Mouse (Mus musculus): ENCODE measurements at regions not wholly inside any gene's neighbourhood (a gene's known extent, or its start where the extent isn't known, plus 50 kb on each side); places are given as distances from the start of the nearest gene placed in this dataset.
"Not testable (repeated sequence)": the region's sequence is repeated elsewhere in the genome, so short reads cannot be mapped to it uniquely, and the experiment has no call there.

GRCm38 (mm10) chr13:42000966-42001365 is 50.9 kb upstream of the Hivep1 start:
- DNase-seq (ENCODE audit: low spot score in 2 of 2) = no peak

GRCm38 (mm10) chr13:41997883-41998282 is 53.9 kb upstream of the Hivep1 start:
- no peak for DNase-seq (ENCODE audit: low spot score in 2 of 2)

GRCm38 (mm10) chr13:41994126-41994525 is 57.7 kb upstream of the Hivep1 start:
- no peak for DNase-seq (ENCODE audit: low spot score in 2 of 2)

GRCm38 (mm10) chr13:41975918-41976317 is 75.9 kb upstream of the Hivep1 start:
- DNase-seq (ENCODE audit: low spot score in 2 of 2) = no peak

GRCm38 (mm10) chr13:41962915-41963314 is 88.9 kb upstream of the Hivep1 start:
- no peak for DNase-seq (ENCODE audit: low spot score in 2 of 2)

GRCm38 (mm10) chr13:41960960-41961359 is 90.9 kb upstream of the Hivep1 start:
- DNase-seq (ENCODE audit: low spot score in 2 of 2) = not testable (repeated sequence)

- no peak for DNase-seq (ENCODE audit: low spot score in 2 of 2)
Observed at GRCm38 (mm10) chr13:41957932-41958331, 93.9 kb upstream of the Hivep1 start.

GRCm38 (mm10) chr13:41955884-41956283 is 95.9 kb upstream of the Hivep1 start:
- no peak for DNase-seq (ENCODE audit: low spot score in 2 of 2)

- no peak for DNase-seq (ENCODE audit: low spot score in 2 of 2)
Observed at GRCm38 (mm10) chr13:41955198-41955597, 96.6 kb upstream of the Hivep1 start.

GRCm38 (mm10) chr13:41952453-41952852 is 99.4 kb upstream of the Hivep1 start:
- DNase-seq (ENCODE audit: low spot score in 2 of 2) = no peak

- DNase-seq (ENCODE audit: low spot score in 2 of 2) = peak in 1 of 2 experiments; percentile 6
Observed at GRCm38 (mm10) chr13:41948241-41948640, 100.8 kb upstream of the Adtrp start.

GRCm38 (mm10) chr13:41932313-41933100 is 85.0 kb upstream of the Adtrp start:
- DNase-seq (ENCODE audit: low spot score in 2 of 2) = peak in 1 of 2 experiments; percentile 25

- DNase-seq (ENCODE audit: low spot score in 2 of 2) = peak in 1 of 2 experiments; percentile 10
Observed at GRCm38 (mm10) chr13:41929768-41930167, 82.3 kb upstream of the Adtrp start.

GRCm38 (mm10) chr13:41925851-41926250 is 78.4 kb upstream of the Adtrp start:
- not testable (repeated sequence) for DNase-seq (ENCODE audit: low spot score in 2 of 2)

- DNase-seq (ENCODE audit: low spot score in 2 of 2) = no peak
Observed at GRCm38 (mm10) chr13:41925211-41925610, 77.7 kb upstream of the Adtrp start.

GRCm38 (mm10) chr13:41921178-41921577 is 73.7 kb upstream of the Adtrp start:
- DNase-seq (ENCODE audit: low spot score in 2 of 2) = no peak

GRCm38 (mm10) chr13:41918525-41918924 is 71.0 kb upstream of the Adtrp start:
- no peak for DNase-seq (ENCODE audit: low spot score in 2 of 2)

- not testable (repeated sequence) for DNase-seq (ENCODE audit: low spot score in 2 of 2)
Observed at GRCm38 (mm10) chr13:41915816-41916215, 68.3 kb upstream of the Adtrp start.

GRCm38 (mm10) chr13:41910736-41911135 is 63.3 kb upstream of the Adtrp start:
- no peak for DNase-seq (ENCODE audit: low spot score in 2 of 2)

GRCm38 (mm10) chr13:41910236-41910635 is 62.8 kb upstream of the Adtrp start:
- DNase-seq (ENCODE audit: low spot score in 2 of 2) = no peak

- no peak for DNase-seq (ENCODE audit: low spot score in 2 of 2)
Observed at GRCm38 (mm10) chr13:41907027-41907426, 59.5 kb upstream of the Adtrp start.

GRCm38 (mm10) chr13:41903286-41903685 is 55.8 kb upstream of the Adtrp start:
- DNase-seq (ENCODE audit: low spot score in 2 of 2) = no peak

- DNase-seq (ENCODE audit: low spot score in 2 of 2) = no peak
Observed at GRCm38 (mm10) chr13:41899837-41900463, 52.5 kb upstream of the Adtrp start.

All from natural killer cell, adult 2 months (primary cell).